Mouse (Mus musculus): ENCODE measurements around the gene Birc7.

GRCm38 (mm10) chr2:180881281-180881680 is 47.5 kb upstream of the Birc7 start:
- TF ChIP-seq POLR2A (IDR thresholded peaks at IDR 0.05; ENCODE audit: insufficient read length, low read depth) (no peak), MYOD1 (IDR thresholded peaks at IDR 0.05; ENCODE audit: control insufficient read depth in 1 of 3, insufficient read length in 2 of 3, low read depth in 2 of 3) (no peak), REST (IDR thresholded peaks at IDR 0.05; ENCODE audit: insufficient read depth, insufficient read length) (no peak), TCF12 (IDR thresholded peaks at IDR 0.05; ENCODE audit: insufficient read depth, poor library complexity, severe bottlenecking) (no peak), POLR2AphosphoS2 (IDR thresholded peaks at IDR 0.05; ENCODE audit: insufficient read length, low read depth) (no peak)
